Mouse (Mus musculus): ENCODE data around the gene Efcab12.
"Not testable (repeated sequence)": the region's sequence is repeated elsewhere in the genome, so short reads cannot be mapped to it uniquely, and the experiment has no call there.

DNA sequence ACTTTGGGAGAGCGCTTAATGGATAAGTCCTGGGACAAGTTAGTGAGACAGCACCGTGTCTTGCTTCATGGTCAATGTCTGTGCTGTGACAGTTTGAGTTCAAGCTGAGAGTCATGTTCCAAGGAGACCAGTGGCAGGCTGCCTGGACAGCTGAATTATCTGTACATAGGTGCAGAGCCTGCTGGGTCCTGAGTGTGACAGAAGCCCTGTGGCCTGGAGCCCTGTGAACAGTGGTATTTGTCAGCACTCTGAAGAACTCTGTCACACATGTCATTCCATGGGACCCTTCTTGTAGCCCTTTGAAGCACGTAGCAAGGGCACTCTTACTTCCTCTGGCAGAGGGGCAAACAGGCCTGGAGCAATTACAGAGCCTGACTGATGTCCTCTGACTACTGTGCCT, 33.1 kb upstream of the Efcab12 start:
- TF ChIP-seq POLR2A (IDR thresholded peaks at IDR 0.05; ENCODE audit: low read depth, low read length); CTCF (conservative IDR thresholded peaks at IDR 0.05 in 1 of 2, IDR thresholded peaks at IDR 0.05 in 1 of 2; ENCODE audit: low read depth in 2 of 2, low read length in 2 of 2); USF1 (IDR thresholded peaks at IDR 0.05; ENCODE audit: low read depth, low read length); RAD21 (IDR thresholded peaks at IDR 0.05; ENCODE audit: low read depth, low read length): not testable (repeated sequence)

Data from CH12.LX (cell line).